Mouse (Mus musculus) fibroblast of lung, adult 2 months (primary cell): Measurements from ENCODE around the gene Laptm4a.

Source experiments
- DNase-seq: peaks from one replicate; pipeline ENCODE4 v3.0.0-alpha.2; 2011; ENCODE audit warnings: low read depth

Laptm4a gene

DNA sequence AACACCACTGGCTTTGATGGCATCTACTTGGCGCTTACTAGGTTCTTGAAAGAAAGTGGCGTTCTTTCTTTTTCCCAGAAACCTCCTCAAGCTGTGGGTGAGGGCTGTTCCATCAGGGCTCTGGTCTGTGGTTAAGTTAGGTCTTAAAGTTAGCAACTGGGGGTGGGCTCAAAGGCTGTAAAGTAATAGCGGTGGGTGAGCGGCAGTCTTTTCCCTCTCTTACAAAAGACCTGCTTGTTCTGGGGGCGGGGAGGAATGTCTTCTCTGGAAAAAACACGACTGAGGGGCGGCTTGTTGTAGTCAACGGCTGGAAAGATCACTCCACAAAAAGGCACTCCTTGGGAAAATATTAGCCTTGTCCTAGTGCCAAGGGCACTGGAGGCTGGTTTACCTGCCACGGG is 32.7 kb downstream of the Laptm4a start:
- DNase-seq, result peak; percentile 83

GRCm38 (mm10) chr12:8961607-8962316 is 40.3 kb downstream of the Laptm4a start:
- DNase-seq, result peak; percentile 64

DNA sequence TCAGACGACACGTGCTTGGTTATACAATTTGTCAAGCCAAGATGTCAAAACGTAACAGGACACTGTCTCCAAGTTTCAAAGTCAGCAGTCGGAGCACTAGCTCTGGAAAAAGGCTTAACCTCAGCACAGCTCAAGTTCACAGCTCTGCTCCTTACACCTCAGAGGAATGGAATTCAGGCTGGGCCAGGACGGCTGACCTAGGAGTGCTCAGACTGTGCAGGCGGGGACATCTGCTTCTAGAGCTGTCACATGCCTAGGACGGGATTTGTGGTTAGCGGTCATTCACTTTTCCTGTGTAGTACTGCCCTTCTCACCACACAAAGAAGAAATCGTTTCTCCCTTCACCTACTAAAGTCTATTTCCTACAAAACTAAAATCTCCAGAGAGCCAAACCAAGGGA is 48.4 kb downstream of the Laptm4a start:
- DNase-seq, result peak; percentile 89

DNA sequence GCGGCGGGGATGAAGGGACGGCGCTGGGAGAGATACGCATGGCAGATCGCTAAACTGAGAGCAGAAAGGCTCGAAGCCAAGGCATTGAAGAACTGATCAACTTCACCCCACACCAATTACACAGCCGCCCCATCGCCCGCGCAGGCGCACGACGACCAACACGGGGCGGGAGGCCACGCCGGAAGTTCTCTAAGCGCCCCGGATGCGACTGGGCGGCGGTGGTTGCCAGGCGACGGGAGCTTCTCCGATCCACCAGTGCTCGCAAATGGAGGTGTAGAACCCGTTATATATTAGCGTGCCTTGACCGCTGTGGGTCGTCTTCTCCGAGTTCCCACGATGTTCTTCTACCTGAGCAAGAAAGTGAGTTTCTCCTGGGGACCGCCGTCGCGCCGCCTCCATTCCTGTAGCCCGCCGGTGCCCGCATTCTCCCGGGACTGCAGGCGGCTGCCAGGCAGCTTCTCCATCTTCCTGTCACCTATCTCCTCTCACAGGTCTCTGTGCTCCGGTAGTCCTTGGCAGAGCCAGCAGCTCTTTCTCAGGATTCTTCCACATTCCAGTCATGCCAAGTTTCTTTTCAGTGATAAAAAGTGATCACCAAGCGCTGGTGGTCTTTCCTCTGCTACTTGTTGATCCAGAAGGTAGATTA is 52.5 kb downstream of the Laptm4a start, which contains the start of gene Wdr35:
TSS of gene Wdr35 (plus strand) at position 73 of the 646 bp plus-strand sequence.
- peak; percentile 56 for DNase-seq

GRCm38 (mm10) chr12:8975076-8975475 is 53.6 kb downstream of the Laptm4a start:
- no peak for DNase-seq
